Mouse (Mus musculus) layer of hippocampus, adult 2 months (tissue): Measurements from ENCODE around the gene Chrdl2. TPM values are rescaled to one million over a fixed set of nuclear protein-coding genes. Genes with fewer than 3 reads are reported as not detected.

Source experiments
- DNase-seq, 2 experiments: peaks; one replicate each; pipeline ENCODE4 v3.0.0; 2022; ENCODE audit warnings: low spot score in 2 of 2
- H3K27ac ChIP-seq: fragments of 200-600 bp; 2 replicates; pipeline ENCODE4 v1.8.1; 2022
- H3K4me3 ChIP-seq: fragments of 200-600 bp; 2 replicates; pipeline ENCODE4 v1.8.1; 2022; ENCODE audit warnings: mild to moderate bottlenecking
- CTCF ChIP-seq: fragments of 200-600 bp; conservative IDR thresholded peaks from 2 replicates; pipeline ENCODE4 v1.8.1; 2022; ENCODE audit warnings: antibody characterized with exemption, mild to moderate bottlenecking, moderate library complexity
- total RNA-seq, 2 experiments: library from RNA; stranded (reverse); gene quantifications; 2 replicates each; pipeline ENCODE4 v1.2.3; 2021

Chrdl2 gene
- total RNA-seq, 2 experiments from 2014 or later, result 0.27 to 0.38 TPM

DNA sequence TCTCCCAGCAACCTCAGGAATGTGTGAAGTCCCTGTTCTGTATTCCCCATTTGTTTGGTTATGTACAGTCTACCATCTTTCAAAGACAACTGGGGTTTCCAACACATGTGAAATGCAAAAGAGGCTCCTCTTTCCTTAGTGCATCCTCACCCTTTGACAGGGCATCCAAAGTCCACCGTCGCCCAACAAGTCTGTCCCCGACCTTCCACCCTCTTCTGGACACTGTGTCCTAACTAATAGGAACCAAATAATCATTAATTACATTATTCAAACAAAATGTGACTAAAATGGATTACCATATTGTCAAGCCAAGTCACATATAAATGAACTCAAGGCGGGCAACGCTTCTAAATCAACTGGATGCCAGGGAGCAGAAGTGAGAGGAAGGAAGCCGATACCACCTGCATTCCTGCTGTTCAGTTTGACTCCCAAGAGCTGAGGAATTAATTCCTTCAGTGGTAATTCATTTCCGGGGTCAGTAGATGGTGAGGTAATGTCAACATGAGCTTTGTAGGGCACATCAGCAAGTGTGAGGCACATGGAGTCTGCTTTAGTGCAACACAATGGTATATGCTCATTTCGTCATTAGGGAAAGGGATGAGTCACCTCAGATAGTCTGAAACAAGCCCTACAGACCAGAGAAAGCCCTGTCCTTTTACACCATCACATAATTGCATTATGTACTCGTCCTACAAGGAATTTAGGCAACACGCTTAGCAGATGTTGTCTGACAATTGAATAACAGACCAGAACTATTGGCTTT, 31.6 kb upstream of the Chrdl2 start:
- TF ChIP-seq CTCF, result no peak

DNA sequence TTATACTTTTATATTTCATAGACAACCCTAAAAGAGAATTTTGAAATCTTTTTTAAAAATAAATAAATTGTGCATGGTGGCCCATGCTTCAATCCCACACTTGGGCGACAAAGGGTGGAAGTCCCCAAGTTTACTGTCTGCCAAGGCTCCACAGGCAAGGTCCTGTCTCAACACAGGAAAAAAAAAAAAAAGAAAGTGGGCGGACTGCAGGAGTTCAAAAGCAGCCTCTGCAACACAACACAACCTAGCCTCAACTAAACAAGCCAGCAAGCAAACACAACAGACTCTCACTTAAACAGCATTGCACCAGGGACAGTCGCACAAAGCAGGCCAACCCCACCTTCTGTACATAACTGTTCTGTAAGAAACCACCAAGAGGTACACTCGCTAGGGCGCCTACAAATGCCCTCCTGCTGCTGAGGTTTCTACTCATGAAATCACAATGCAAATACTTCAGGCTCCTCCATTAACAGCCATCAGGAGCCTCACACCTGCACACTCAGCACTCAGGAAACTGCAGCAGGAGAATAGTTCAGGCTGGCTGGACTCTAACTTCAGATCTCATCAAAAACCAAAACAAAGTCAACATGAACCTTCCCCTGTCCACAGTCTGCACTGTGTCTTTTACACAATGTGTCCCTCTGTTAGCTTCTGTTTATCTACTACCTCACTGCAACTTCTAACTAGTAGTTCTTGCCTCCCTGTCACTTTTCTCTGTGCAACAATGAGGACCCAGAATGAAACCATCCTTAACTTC, 30.0 kb upstream of the Chrdl2 start:
- DNase-seq, result no peak
- H3K4me3 ChIP-seq, result no peak overlapping the region
- no peak for TF ChIP-seq CTCF

More for the DNA sequence above, 31.6 kb upstream of the Chrdl2 start:
- no peak for DNase-seq
- no peak overlapping the region for H3K4me3 ChIP-seq
- H3K27ac ChIP-seq, result no peak overlapping the region; the same call in 1 of the 2 replicates

DNA sequence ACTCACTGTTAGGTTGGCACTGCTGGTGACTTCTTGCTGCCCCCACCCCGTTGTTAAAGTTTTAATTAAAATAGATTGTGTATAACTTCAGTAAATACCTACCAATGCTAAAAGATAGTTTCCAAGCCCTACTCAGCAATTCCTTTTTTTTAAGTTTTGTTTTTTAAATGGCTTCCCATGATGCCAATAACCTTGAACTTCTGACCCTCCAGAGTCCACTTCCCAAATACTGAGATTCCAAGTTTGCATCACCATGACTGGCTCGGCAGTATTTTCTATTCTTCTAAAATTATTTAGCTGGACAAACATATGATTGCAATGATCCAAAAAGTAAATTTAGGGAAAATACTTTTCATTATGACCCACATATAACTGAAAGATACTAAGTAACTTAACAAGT, 27.9 kb upstream of the Chrdl2 start:
- TF ChIP-seq CTCF, result no peak
- no peak overlapping the region; the same call in 1 of the 2 replicates for H3K4me3 ChIP-seq
- DNase-seq, result no peak
- H3K27ac ChIP-seq, result no peak overlapping the region

More for the DNA sequence above, 30.0 kb upstream of the Chrdl2 start:
- no peak overlapping the region for H3K27ac ChIP-seq

GRCm38 (mm10) chr7:99979081-99979480, 26.9 kb upstream of the Chrdl2 start:
- no peak for DNase-seq
- Histone ChIP-seq H3K27ac (peak overlapping the region; percentile 98; the same call in 1 of the 2 replicates), H3K4me3 (peak overlapping the region; percentile 78)
- no peak for TF ChIP-seq CTCF

- no peak for DNase-seq
- no peak for TF ChIP-seq CTCF
- peak overlapping the region; percentile 78 for H3K4me3 ChIP-seq
- peak overlapping the region; percentile 98 for H3K27ac ChIP-seq
Observed at GRCm38 (mm10) chr7:99979546-99980131, 26.3 kb upstream of the Chrdl2 start.

- Histone ChIP-seq H3K4me3 (peak within 1 kb of the TSS; percentile 78), H3K27ac (peak within 1 kb of the TSS; percentile 98)
- DNase-seq, result peak; percentile 89 to 96
- no peak for TF ChIP-seq CTCF
Observed at GRCm38 (mm10) chr7:99980132-99980591, 25.8 kb upstream of the Chrdl2 start, which contains the start of gene Rnf169. TSS of gene Rnf169 (minus strand) at chr7:99980448.

- peak; percentile 39 to 56 for DNase-seq
- Histone ChIP-seq H3K27ac (peak overlapping the region; percentile 98), H3K4me3 (peak overlapping the region; percentile 78; the same call in 1 of the 2 replicates)
- peak; percentile 91 for TF ChIP-seq CTCF
Observed at GRCm38 (mm10) chr7:99981311-99981710, 24.7 kb upstream of the Chrdl2 start.

- DNase-seq, result peak; percentile 59 to 69
- Histone ChIP-seq H3K27ac (peak overlapping the region; percentile 88), H3K4me3 (peak overlapping the region; percentile 8; the same call in 1 of the 2 replicates)
- TF ChIP-seq CTCF, result no peak
Observed at GRCm38 (mm10) chr7:99982256-99983242, 23.4 kb upstream of the Chrdl2 start.

DNA sequence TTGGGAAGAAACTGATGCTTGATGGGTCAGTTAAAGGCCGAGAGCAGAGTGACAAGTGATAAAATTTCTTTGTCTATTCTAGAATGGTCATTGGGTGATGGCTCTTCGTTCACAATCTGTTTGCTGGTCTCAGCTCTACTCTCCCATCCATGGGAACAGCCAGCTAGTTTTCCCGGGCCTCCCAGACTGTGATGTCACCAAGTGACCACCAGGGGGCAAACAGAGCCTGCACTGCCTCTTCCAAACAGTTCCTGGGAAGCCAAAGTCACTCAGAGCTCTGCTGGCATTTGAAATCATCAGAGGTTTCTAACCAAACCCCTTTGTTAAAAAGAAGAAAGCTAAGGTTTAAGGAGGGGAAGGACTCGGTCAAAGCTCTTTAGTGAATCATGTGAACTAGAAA, 17.2 kb upstream of the Chrdl2 start:
- Histone ChIP-seq H3K27ac (no peak overlapping the region), H3K4me3 (no peak overlapping the region)
- peak; percentile 79 to 85 for DNase-seq
- peak; percentile 99 for TF ChIP-seq CTCF

GRCm38 (mm10) chr7:99989844-99990760, 15.9 kb upstream of the Chrdl2 start:
- no peak overlapping the region for H3K4me3 ChIP-seq
- TF ChIP-seq CTCF, result peak; percentile 41
- H3K27ac ChIP-seq, result no peak overlapping the region
- DNase-seq, result peak in 1 of 2 experiments; percentile 29

GRCm38 (mm10) chr7:99990990-99991707, 14.8 kb upstream of the Chrdl2 start:
- Histone ChIP-seq H3K4me3 (no peak overlapping the region), H3K27ac (no peak overlapping the region)
- TF ChIP-seq CTCF, result no peak
- DNase-seq, result no peak
